Mouse (Mus musculus): Measurements from ENCODE around the gene Gjd3.

Gene Gjd3

GRCm38 (mm10) chr11:98974213-98974612 is 8.6 kb downstream of the Gjd3 start:
- Histone ChIP-seq H3K4me1 (replicated peaks; ENCODE audit: low read depth, low read length) (peaks cover 78% of the 10 kb centered on the region), H3K36me3 (ENCODE audit: insufficient read depth, low read length) (peaks cover 56% of the 10 kb centered on the region), H3K4me3 (replicated peaks; ENCODE audit: low read length) (no peak overlapping the region), H3K9me3 (ENCODE audit: low read length) (no peaks in the 10 kb centered on the region), H3K27me3 (ENCODE audit: insufficient read depth, low read length) (peaks cover 14% of the 10 kb centered on the region)
- no peak for TF ChIP-seq CTCF (conservative IDR thresholded peaks at IDR 0.05; ENCODE audit: low read length)
- no peak for TF ChIP-seq POU5F1 (IDR thresholded peaks at IDR 0.05; ENCODE audit: borderline replicate concordance, low read length)
- TF ChIP-seq NANOG (IDR thresholded peaks at IDR 0.05; ENCODE audit: borderline replicate concordance, low read length) = no peak

GRCm38 (mm10) chr11:98973584-98973983 is 9.2 kb downstream of the Gjd3 start:
- Histone ChIP-seq H3K4me3 (replicated peaks; ENCODE audit: low read length) (no peak overlapping the region), H3K36me3 (ENCODE audit: insufficient read depth, low read length) (peaks cover 63% of the 10 kb centered on the region), H3K4me1 (replicated peaks; ENCODE audit: low read depth, low read length) (peaks cover 78% of the 10 kb centered on the region), H3K9me3 (ENCODE audit: low read length) (no peaks in the 10 kb centered on the region), H3K27me3 (ENCODE audit: insufficient read depth, low read length) (peaks cover 8% of the 10 kb centered on the region)
- TF ChIP-seq CTCF (conservative IDR thresholded peaks at IDR 0.05; ENCODE audit: low read length) (no peak), POU5F1 (IDR thresholded peaks at IDR 0.05; ENCODE audit: borderline replicate concordance, low read length) (no peak), NANOG (IDR thresholded peaks at IDR 0.05; ENCODE audit: borderline replicate concordance, low read length) (no peak)

- H3K36me3 ChIP-seq (ENCODE audit: insufficient read depth, low read length) = peaks cover 70% of the 10 kb centered on the region
- H3K9me3 ChIP-seq (ENCODE audit: low read length) = no peaks in the 10 kb centered on the region
- peaks cover 78% of the 10 kb centered on the region for H3K4me1 ChIP-seq (replicated peaks; ENCODE audit: low read depth, low read length)
- TF ChIP-seq NANOG (IDR thresholded peaks at IDR 0.05; ENCODE audit: borderline replicate concordance, low read length) = no peak
- TF ChIP-seq POU5F1 (IDR thresholded peaks at IDR 0.05; ENCODE audit: borderline replicate concordance, low read length) = no peak
- no peak overlapping the region for H3K4me3 ChIP-seq (replicated peaks; ENCODE audit: low read length)
- 0 out of 2 replicates have a peak, but pooled peaks cover 4% of the 10 kb centered on the region for H3K27me3 ChIP-seq (ENCODE audit: insufficient read depth, low read length)
Measured at GRCm38 (mm10) chr11:98972801-98973360, 9.9 kb downstream of the Gjd3 start.

- TF ChIP-seq CTCF (conservative IDR thresholded peaks at IDR 0.05; ENCODE audit: low read length) (peak; percentile 80), NANOG (IDR thresholded peaks at IDR 0.05; ENCODE audit: borderline replicate concordance, low read length) (no peak)
- H3K4me1 ChIP-seq (replicated peaks; ENCODE audit: low read depth, low read length) = peaks cover 78% of the 10 kb centered on the region
- H3K27me3 ChIP-seq (ENCODE audit: insufficient read depth, low read length) = no peaks in the 10 kb centered on the region
- H3K36me3 ChIP-seq (ENCODE audit: insufficient read depth, low read length) = peaks cover 76% of the 10 kb centered on the region
- H3K4me3 ChIP-seq (replicated peaks; ENCODE audit: low read length) = no peak overlapping the region
- no peaks in the 10 kb centered on the region for H3K9me3 ChIP-seq (ENCODE audit: low read length)
Measured at GRCm38 (mm10) chr11:98972215-98972614, 10.6 kb downstream of the Gjd3 start.

- H3K9me3 ChIP-seq (ENCODE audit: low read length) = no peaks in the 10 kb centered on the region
- H3K27me3 ChIP-seq (ENCODE audit: insufficient read depth, low read length) = no peaks in the 10 kb centered on the region
- H3K4me1 ChIP-seq (replicated peaks; ENCODE audit: low read depth, low read length) = peaks cover 86% of the 10 kb centered on the region
- H3K36me3 ChIP-seq (ENCODE audit: insufficient read depth, low read length) = peaks cover 84% of the 10 kb centered on the region
- H3K4me3 ChIP-seq (replicated peaks; ENCODE audit: low read length) = 0 out of 2 replicates have a peak overlapping the region, but pooled peaks have one; percentile 10
- no peak for TF ChIP-seq NANOG (IDR thresholded peaks at IDR 0.05; ENCODE audit: borderline replicate concordance, low read length)
- no peak for TF ChIP-seq POU5F1 (IDR thresholded peaks at IDR 0.05; ENCODE audit: borderline replicate concordance, low read length)
Measured at GRCm38 (mm10) chr11:98971316-98972031, 11.3 kb downstream of the Gjd3 start.

GRCm38 (mm10) chr11:98970191-98970925 is 12.5 kb downstream of the Gjd3 start:
- Histone ChIP-seq H3K36me3 (ENCODE audit: insufficient read depth, low read length) (peaks cover 92% of the 10 kb centered on the region), H3K4me1 (replicated peaks; ENCODE audit: low read depth, low read length) (peaks cover 96% of the 10 kb centered on the region), H3K9me3 (ENCODE audit: low read length) (no peaks in the 10 kb centered on the region), H3K27me3 (ENCODE audit: insufficient read depth, low read length) (no peaks in the 10 kb centered on the region), H3K4me3 (replicated peaks; ENCODE audit: low read length) (peak overlapping the region; percentile 45)
- TF ChIP-seq POU5F1 (IDR thresholded peaks at IDR 0.05; ENCODE audit: borderline replicate concordance, low read length) (no peak), NANOG (IDR thresholded peaks at IDR 0.05; ENCODE audit: borderline replicate concordance, low read length) (no peak), CTCF (conservative IDR thresholded peaks at IDR 0.05; ENCODE audit: low read length) (no peak)

- peaks cover 95% of the 10 kb centered on the region for H3K4me1 ChIP-seq (replicated peaks; ENCODE audit: low read depth, low read length)
- H3K36me3 ChIP-seq (ENCODE audit: insufficient read depth, low read length) = peaks cover 91% of the 10 kb centered on the region
- no peaks in the 10 kb centered on the region for H3K9me3 ChIP-seq (ENCODE audit: low read length)
- peak overlapping the region; percentile 45 for H3K4me3 ChIP-seq (replicated peaks; ENCODE audit: low read length)
- no peaks in the 10 kb centered on the region for H3K27me3 ChIP-seq (ENCODE audit: insufficient read depth, low read length)
- no peak for TF ChIP-seq CTCF (conservative IDR thresholded peaks at IDR 0.05; ENCODE audit: low read length)
- no peak for TF ChIP-seq POU5F1 (IDR thresholded peaks at IDR 0.05; ENCODE audit: borderline replicate concordance, low read length)
- no peak for TF ChIP-seq NANOG (IDR thresholded peaks at IDR 0.05; ENCODE audit: borderline replicate concordance, low read length)
Measured at GRCm38 (mm10) chr11:98969496-98969927, 13.3 kb downstream of the Gjd3 start.

GRCm38 (mm10) chr11:98968716-98969495 is 13.9 kb downstream of the Gjd3 start:
- Histone ChIP-seq H3K4me1 (replicated peaks; ENCODE audit: low read depth, low read length) (peaks cover 96% of the 10 kb centered on the region), H3K9me3 (ENCODE audit: low read length) (no peaks in the 10 kb centered on the region), H3K36me3 (ENCODE audit: insufficient read depth, low read length) (peaks cover 86% of the 10 kb centered on the region), H3K4me3 (replicated peaks; ENCODE audit: low read length) (peak overlapping the region; percentile 90), H3K27me3 (ENCODE audit: insufficient read depth, low read length) (no peaks in the 10 kb centered on the region)
- TF ChIP-seq NANOG (IDR thresholded peaks at IDR 0.05; ENCODE audit: borderline replicate concordance, low read length) (no peak), CTCF (conservative IDR thresholded peaks at IDR 0.05; ENCODE audit: low read length) (no peak), POU5F1 (IDR thresholded peaks at IDR 0.05; ENCODE audit: borderline replicate concordance, low read length) (no peak)
